Mouse (Mus musculus) ES-Bruce4 (cell line): ENCODE results near the gene Slc37a4.

Experiments used
- CTCF ChIP-seq: IDR thresholded peaks from one replicate; pipeline ENCODE4 v1.8.1; 2011; ENCODE audit warnings: low read depth, low read length
- EP300 ChIP-seq: IDR thresholded peaks from 2 replicates; pipeline ENCODE4 v1.6.1; 2011; ENCODE audit warnings: low read depth, low read length; ENCODE audit not compliant: insufficient read depth
- POLR2A ChIP-seq: IDR thresholded peaks from one replicate; pipeline ENCODE4 v1.8.1; 2011; ENCODE audit warnings: low read length; ENCODE audit not compliant: insufficient read depth

- TF ChIP-seq CTCF (no peak), POLR2A (no peak), EP300 (no peak)
Measured at GRCm38 (mm10) chr9:44352337-44352736, 44.3 kb upstream of the Slc37a4 start.
